Mouse (Mus musculus): ENCODE results near the gene Pip4k2c.

DNA sequence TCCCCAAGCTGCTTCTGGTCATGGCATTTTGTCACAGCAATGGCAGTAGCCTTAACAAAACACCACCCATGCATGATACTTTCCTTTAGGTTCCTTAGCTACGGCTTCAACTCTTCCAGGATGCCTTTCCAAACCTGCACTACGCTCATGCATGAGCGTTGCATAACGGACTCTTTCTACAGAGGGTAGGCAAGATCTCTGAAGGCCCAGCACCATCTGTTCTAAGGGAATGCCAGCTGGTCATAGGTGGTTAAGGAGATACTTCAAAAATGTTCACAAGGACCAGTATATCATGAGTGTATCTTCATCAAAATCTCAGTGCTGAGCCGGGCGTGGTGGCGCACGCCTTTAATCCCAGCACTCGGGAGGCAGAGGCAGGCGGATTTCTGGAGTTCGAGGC is 5.1 kb upstream of the Pip4k2c start:
- no peak for TF ChIP-seq POLR2A (IDR thresholded peaks at IDR 0.05; ENCODE audit: low read depth, low read length)
- TF ChIP-seq CTCF (IDR thresholded peaks at IDR 0.05; ENCODE audit: extremely low read depth, insufficient read depth, insufficient read length, insufficient replicate concordance), result no peak
